Mouse (Mus musculus) kidney, embryonic 15.5 days (tissue): ENCODE results near the gene Fam129c. TPM values are rescaled to one million over a fixed set of nuclear protein-coding genes. Genes with fewer than 3 reads are reported as not detected.

Experiments used
- ATAC-seq: fragments of 200-750 bp; cut with Nextera tagmentation; replicated peaks from 2 replicates; pipeline ENCODE4 v1.8.0; 2017; ENCODE audit warnings: moderate TSS enrichment; ENCODE audit not compliant: low FRiP score
- H3K27ac ChIP-seq: fragments of 300-500 bp; sonication (generic); 2 replicates; pipeline ENCODE4 v1.5.1; 2015; ENCODE audit warnings: mild to moderate bottlenecking, inconsistent platforms
- H3K27me3 ChIP-seq: fragments of 300-500 bp; sonication (generic); 2 replicates; pipeline ENCODE4 v1.6.1; 2015; ENCODE audit warnings: inconsistent platforms
- H3K36me3 ChIP-seq: fragments of 300-500 bp; sonication (generic); 2 replicates; pipeline ENCODE4 v1.6.1; 2015; ENCODE audit warnings: inconsistent platforms
- H3K4me1 ChIP-seq: fragments of 300-500 bp; sonication (generic); 2 replicates; pipeline ENCODE4 v1.6.1; 2015; ENCODE audit warnings: inconsistent platforms
- H3K4me2 ChIP-seq: fragments of 300-500 bp; sonication (generic); 2 replicates; pipeline ENCODE4 v1.6.1; 2015; ENCODE audit warnings: moderate library complexity, mild to moderate bottlenecking, inconsistent platforms
- H3K4me3 ChIP-seq: fragments of 300-500 bp; sonication (generic); replicated peaks from 2 replicates; pipeline ENCODE4 v1.5.1; 2015; ENCODE audit warnings: mild to moderate bottlenecking, inconsistent platforms
- H3K9ac ChIP-seq: fragments of 300-500 bp; sonication (generic); 2 replicates; pipeline ENCODE4 v1.6.1; 2015; ENCODE audit warnings: mild to moderate bottlenecking, inconsistent platforms
- H3K9me3 ChIP-seq: fragments of 300-500 bp; sonication (generic); replicated peaks from 2 replicates; pipeline ENCODE4 v1.6.1; 2016; ENCODE audit warnings: inconsistent platforms
- WGBS: fragments of 180-500 bp; shearing (Covaris S2); methylation state at CpG from one replicate; pipeline ENCODE4 v1.1.7; 2015; ENCODE audit warnings: mixed read lengths; 5-methylcytosine and 5-hydroxymethylcytosine counted together
- polyA plus RNA-seq: library from polyadenylated mRNA; unstranded; fragments of >200 nt; fragmentation: Nextera tagmentation; extraction: Ambion mirVana; gene quantifications from 2 replicates; pipeline ENCODE4 v1.2.1, GENCODE M21; 2015

The Fam129c gene
- polyA plus RNA-seq, 1 experiment from 2014 or later, result 4.7 TPM

DNA sequence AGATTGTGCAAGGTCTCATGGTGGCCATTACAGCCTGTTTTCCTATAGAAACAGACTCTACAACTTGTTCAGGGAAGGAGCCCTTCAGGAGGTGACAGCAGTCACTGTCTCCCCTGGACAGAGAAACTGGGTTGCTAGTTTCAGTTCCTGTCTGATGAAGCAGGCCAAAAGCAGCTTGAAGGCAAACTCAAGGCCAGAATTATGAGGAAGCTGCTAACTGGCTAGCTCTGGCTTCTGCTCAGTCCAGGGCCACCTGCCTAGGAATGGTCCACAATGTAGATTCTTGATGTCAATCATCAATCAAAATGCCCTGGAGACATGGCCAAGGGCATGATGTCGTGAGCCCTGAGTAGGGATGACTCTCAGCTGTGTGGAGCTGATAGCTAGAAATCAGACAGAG, 27.6 kb downstream of the Fam129c start:
- no peak overlapping the region for H3K27ac ChIP-seq
- H3K4me1 ChIP-seq, result peaks cover 28% of the 10 kb centered on the region
- H3K36me3 ChIP-seq, result peaks cover 67% of the 10 kb centered on the region
- ATAC-seq, result no peak
- peaks cover 22% of the 10 kb centered on the region for H3K9me3 ChIP-seq
- no peak overlapping the region for H3K9ac ChIP-seq
- H3K27me3 ChIP-seq, result peaks cover 4% of the 10 kb centered on the region
- H3K4me3 ChIP-seq, result no peak overlapping the region
- 73% methylated on average over 1 of the region's 1 CpGs for WGBS
- H3K4me2 ChIP-seq, result no peak overlapping the region

GRCm38 (mm10) chr8:71626753-71627152, 29.3 kb downstream of the Fam129c start:
- peaks cover 31% of the 10 kb centered on the region for H3K4me1 ChIP-seq
- WGBS, result 89% methylated on average over 9 of the region's 9 CpGs
- peak overlapping the region; percentile 65; the same call in 1 of the 2 replicates for H3K27ac ChIP-seq
- H3K4me2 ChIP-seq, result no peak overlapping the region
- H3K27me3 ChIP-seq, result peaks cover 17% of the 10 kb centered on the region
- peaks cover 19% of the 10 kb centered on the region for H3K9me3 ChIP-seq
- no peak for ATAC-seq
- H3K36me3 ChIP-seq, result peaks cover 51% of the 10 kb centered on the region
- no peak overlapping the region for H3K9ac ChIP-seq
- no peak overlapping the region for H3K4me3 ChIP-seq

DNA sequence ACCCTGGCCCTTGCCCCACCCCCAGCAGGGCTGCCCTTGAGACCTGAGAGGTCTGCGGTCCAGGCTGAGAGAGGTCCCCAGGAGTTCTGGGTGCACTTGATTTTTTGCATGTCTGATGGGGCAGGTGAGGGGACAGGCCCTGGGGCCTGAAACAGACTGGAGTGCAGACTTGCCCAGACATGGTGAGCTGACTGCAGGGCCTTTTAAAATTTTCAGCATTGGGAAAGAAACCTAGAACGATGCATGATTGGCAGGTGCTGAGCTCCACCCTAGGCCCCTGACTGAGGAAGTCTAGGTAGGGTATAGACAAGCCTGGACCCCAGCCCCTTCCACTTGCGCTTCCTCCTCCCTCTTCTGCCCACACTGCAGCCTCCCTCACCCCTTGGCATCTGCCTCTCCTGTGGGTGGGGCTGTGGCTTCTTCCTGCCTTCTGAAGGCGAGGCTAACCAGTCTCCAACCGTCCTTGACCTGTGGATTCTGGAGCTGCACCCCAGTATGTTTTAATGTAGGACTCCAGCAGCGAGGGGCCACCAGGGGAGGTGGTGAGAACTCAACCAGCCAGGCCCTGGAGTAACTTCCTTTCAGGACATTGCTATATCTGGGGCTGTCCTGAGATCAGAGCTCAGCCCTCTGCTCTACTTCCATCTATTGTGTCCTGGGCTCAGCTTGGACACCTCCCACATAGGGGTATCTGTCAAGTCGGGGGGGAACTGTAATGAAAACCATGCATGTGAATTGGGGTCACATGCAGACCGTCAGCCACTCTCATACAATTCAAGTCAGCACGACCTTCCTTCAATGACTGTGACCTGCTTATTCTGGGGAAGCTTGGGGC, 30.0 kb downstream of the Fam129c start:
- no peak overlapping the region for H3K4me3 ChIP-seq
- H3K9ac ChIP-seq, result no peak overlapping the region
- 42% methylated on average over 9 of the region's 9 CpGs for WGBS
- no peak overlapping the region for H3K4me2 ChIP-seq
- H3K9me3 ChIP-seq, result peaks cover 12% of the 10 kb centered on the region
- peak overlapping the region; percentile 65 for H3K27ac ChIP-seq
- H3K4me1 ChIP-seq, result peaks cover 31% of the 10 kb centered on the region
- ATAC-seq, result no peak
- peaks cover 20% of the 10 kb centered on the region for H3K27me3 ChIP-seq
- H3K36me3 ChIP-seq, result peaks cover 44% of the 10 kb centered on the region

DNA sequence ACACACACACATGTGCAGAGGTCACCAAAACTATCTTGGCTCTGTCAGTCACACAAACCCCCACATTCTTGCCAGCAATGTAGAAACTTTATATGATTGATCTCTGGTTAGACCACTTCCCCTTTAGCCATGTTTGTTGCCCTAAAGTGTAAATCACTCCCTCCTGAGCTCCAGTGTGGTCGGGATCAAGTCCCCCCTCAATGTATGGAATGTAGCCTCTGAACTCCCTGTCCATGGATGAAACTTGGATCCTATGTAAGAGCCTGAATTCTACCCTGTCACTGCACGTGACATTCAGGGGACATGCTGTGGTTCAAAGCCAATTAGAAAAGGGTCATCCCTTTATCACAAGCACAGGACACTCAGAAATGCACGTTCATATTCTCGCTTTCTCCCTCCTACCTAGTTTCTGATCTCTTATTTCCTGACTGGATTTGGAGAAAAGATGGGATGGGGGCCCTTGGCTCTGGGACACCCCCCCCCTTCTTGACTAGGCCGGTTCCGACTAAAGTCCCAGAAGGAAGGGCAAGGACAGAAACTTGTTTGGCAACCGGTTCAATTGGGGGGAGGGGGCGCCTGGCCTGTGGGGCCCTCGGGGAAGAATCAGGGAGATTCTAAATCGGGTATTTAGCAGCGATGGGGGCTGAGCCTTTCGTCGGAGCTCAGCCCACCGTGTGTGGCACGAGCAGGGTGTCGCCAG, 31.1 kb downstream of the Fam129c start:
- Histone ChIP-seq H3K9ac (peak overlapping the region; percentile 48), H3K4me3 (peak overlapping the region; percentile 54), H3K27me3 (peaks cover 30% of the 10 kb centered on the region), H3K4me2 (peak overlapping the region; percentile 88), H3K27ac (peak overlapping the region; percentile 65), H3K4me1 (peaks cover 35% of the 10 kb centered on the region), H3K36me3 (peaks cover 33% of the 10 kb centered on the region), H3K9me3 (peaks cover 8% of the 10 kb centered on the region)
- WGBS, result 5% methylated on average over 16 of the region's 16 CpGs
- ATAC-seq, result no peak

DNA sequence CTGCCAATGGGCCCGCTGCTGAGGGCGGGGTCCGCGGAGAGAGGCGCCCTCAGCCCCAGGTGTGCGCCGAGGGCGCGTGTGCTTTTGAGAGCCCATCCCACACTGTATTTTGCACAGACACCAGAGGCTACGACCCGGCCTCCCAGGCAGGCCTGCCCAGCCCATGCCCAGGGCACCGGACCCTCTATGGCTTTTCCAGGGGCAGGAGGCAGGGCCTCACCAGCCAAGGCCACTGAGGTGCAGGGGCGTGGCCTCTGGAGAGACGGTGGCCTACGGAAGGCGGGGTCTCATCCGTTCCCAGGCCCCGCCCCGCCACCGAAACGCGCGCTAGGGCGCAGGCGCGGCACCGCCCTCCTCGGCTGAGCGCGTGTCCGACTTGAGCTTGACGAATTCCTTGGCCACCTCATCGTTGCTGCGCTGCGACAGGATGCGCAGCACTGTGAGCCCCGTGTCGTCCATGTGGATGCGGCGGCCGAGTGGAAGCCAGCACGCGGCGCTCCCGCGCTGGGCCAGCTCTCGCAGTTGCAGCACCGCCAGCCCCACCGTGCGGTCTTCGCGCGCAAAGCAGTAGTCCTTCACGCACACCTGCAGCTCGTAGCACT, 31.7 kb downstream of the Fam129c start:
- H3K27me3 ChIP-seq, result peaks cover 36% of the 10 kb centered on the region
- H3K4me3 ChIP-seq, result peak overlapping the region; percentile 54
- ATAC-seq, result peak; percentile 87
- peak overlapping the region; percentile 65 for H3K27ac ChIP-seq
- under 1% methylated on average over 55 of the region's 55 CpGs for WGBS
- H3K36me3 ChIP-seq, result peaks cover 27% of the 10 kb centered on the region
- peak overlapping the region; percentile 88 for H3K4me2 ChIP-seq
- peak overlapping the region; percentile 48 for H3K9ac ChIP-seq
- H3K4me1 ChIP-seq, result peaks cover 42% of the 10 kb centered on the region
- peaks cover 7% of the 10 kb centered on the region; the same call in 1 of the 2 replicates for H3K9me3 ChIP-seq

- 3% methylated on average over 25 of the region's 25 CpGs for WGBS
- H3K27ac ChIP-seq, result no peak overlapping the region; the same call in 1 of the 2 replicates
- H3K4me1 ChIP-seq, result peaks cover 48% of the 10 kb centered on the region
- peaks cover 42% of the 10 kb centered on the region for H3K27me3 ChIP-seq
- peak overlapping the region; percentile 88 for H3K4me2 ChIP-seq
- ATAC-seq, result peak; percentile 27
- H3K36me3 ChIP-seq, result peaks cover 21% of the 10 kb centered on the region; the same call in 1 of the 2 replicates
- H3K9ac ChIP-seq, result peak overlapping the region; percentile 48
- H3K9me3 ChIP-seq, result peaks cover 7% of the 10 kb centered on the region; the same call in 1 of the 2 replicates
- peak overlapping the region; percentile 54 for H3K4me3 ChIP-seq
Observed at GRCm38 (mm10) chr8:71629781-71630212, 32.3 kb downstream of the Fam129c start.

DNA sequence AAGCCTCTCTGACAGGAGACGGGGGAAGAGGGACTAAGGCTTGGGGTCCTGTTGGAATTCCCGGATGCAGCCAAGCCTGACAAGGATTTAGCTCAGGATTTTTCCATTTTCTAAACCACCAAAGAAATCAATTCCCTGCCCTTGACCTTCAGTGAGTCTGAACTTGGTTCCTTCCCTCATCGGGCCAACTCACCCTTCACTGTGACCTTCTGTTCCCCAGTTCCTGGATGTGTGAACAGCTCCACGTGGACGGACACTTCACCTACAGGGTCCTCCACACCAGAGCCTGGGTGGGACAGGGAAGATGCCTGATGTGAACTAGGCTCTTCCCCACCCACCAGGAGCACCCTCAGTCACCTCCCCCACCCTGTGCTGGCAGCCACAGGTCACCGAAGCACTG, 33.3 kb downstream of the Fam129c start:
- WGBS, result 84% methylated on average over 6 of the region's 6 CpGs
- H3K36me3 ChIP-seq, result peaks cover 11% of the 10 kb centered on the region; the same call in 1 of the 2 replicates
- ATAC-seq, result no peak
- no peak overlapping the region for H3K4me2 ChIP-seq
- no peak overlapping the region for H3K4me3 ChIP-seq
- H3K9ac ChIP-seq, result no peak overlapping the region
- no peak overlapping the region for H3K27ac ChIP-seq
- peaks cover 48% of the 10 kb centered on the region for H3K4me1 ChIP-seq
- H3K9me3 ChIP-seq, result peaks cover 7% of the 10 kb centered on the region; the same call in 1 of the 2 replicates
- peaks cover 52% of the 10 kb centered on the region for H3K27me3 ChIP-seq

DNA sequence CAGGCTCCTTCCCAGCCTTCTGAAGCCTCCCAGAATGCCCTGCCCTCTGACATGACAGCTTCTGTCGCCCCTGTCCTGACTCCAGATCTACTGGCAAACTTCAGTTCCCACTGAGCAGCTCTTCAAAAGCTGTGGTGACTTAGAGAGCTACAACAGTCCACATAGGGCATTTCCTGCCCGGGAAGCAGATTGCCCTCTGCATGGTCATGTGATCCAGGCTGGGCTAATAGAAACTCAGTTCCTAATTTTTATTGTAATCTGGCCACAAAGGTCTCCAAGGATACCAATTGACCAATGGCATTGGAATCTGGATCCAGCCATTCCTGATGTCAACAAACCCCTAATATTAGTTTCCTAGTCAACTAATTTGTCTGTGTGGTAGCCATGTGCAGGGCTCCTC, 34.4 kb downstream of the Fam129c start:
- Histone ChIP-seq H3K36me3 (no peaks in the 10 kb centered on the region), H3K4me1 (peaks cover 48% of the 10 kb centered on the region), H3K9me3 (peaks cover 7% of the 10 kb centered on the region; the same call in 1 of the 2 replicates), H3K27ac (no peak overlapping the region), H3K4me3 (no peak overlapping the region), H3K27me3 (peaks cover 60% of the 10 kb centered on the region), H3K9ac (no peak overlapping the region), H3K4me2 (no peak overlapping the region)
- no peak for ATAC-seq
- WGBS, result 63% methylated on average over 2 of the region's 2 CpGs

- H3K27me3 ChIP-seq, result peaks cover 60% of the 10 kb centered on the region
- H3K9me3 ChIP-seq, result peaks cover 7% of the 10 kb centered on the region; the same call in 1 of the 2 replicates
- no peak overlapping the region for H3K27ac ChIP-seq
- ATAC-seq, result no peak
- 16% methylated on average over 19 of the region's 22 CpGs for WGBS
- peak overlapping the region; percentile 56 for H3K4me2 ChIP-seq
- no peak overlapping the region for H3K9ac ChIP-seq
- H3K36me3 ChIP-seq, result no peaks in the 10 kb centered on the region
- no peak overlapping the region for H3K4me3 ChIP-seq
- peaks cover 37% of the 10 kb centered on the region for H3K4me1 ChIP-seq
Observed at GRCm38 (mm10) chr8:71633164-71633563, 35.7 kb downstream of the Fam129c start.

- Histone ChIP-seq H3K27me3 (peaks cover 60% of the 10 kb centered on the region), H3K36me3 (no peaks in the 10 kb centered on the region), H3K27ac (no peak overlapping the region), H3K4me2 (peak overlapping the region; percentile 56), H3K9ac (no peak overlapping the region), H3K4me3 (peak overlapping the region; percentile 28), H3K4me1 (peaks cover 28% of the 10 kb centered on the region), H3K9me3 (peaks cover 7% of the 10 kb centered on the region; the same call in 1 of the 2 replicates)
- 1% methylated on average over 26 of the region's 26 CpGs for WGBS
- peak; percentile 34 for ATAC-seq
Observed at GRCm38 (mm10) chr8:71633981-71634667, 36.7 kb downstream of the Fam129c start.
